Comparison of ENCODE assay signal across 25 mouse cellular contexts in genomic region chr6:136472779-136473178, GRCm38 (mm10). TPM values are rescaled to one million over a fixed set of nuclear protein-coding genes. Genes with fewer than 3 reads are reported as not detected.
A peak's percentile ranks its signal among the peaks of the same experiment; 100 is the strongest.
DNase-seq lines count a peak whose midpoint lies in the region; ATAC-seq and TF ChIP-seq lines count a peak whose summit lies in the region.
"Had no signal": no experiment of that assay in that cellular context is flagged by ENCODE, and none has a peak within 500 bp of the region (broad histone marks: within the 10 kb centered on the region; RNA-seq: fewer than 3 reads in every experiment).

No protein-coding gene starts in this region.

- 0 out of 2 replicates have a peak, but pooled peaks cover 8% of the 10 kb centered on the region for H3K9me3 ChIP-seq in forebrain, embryonic 10.5 days
- H3K9me3 ChIP-seq in forebrain, embryonic 11.5 days (ENCODE audit: control insufficient read depth, low read length): no peaks in the 10 kb centered on the region; the same call in 1 of the 2 replicates
- H3K9me3 ChIP-seq in ES-Bruce4 (replicated peaks; ENCODE audit: control insufficient read depth, insufficient read depth, low read length, poor library complexity, severe bottlenecking): peaks cover 35% of the 10 kb centered on the region
- H3K9me3 ChIP-seq in embryonic facial prominence, embryonic 10.5 days: no peaks in the 10 kb centered on the region
- no peaks in the 10 kb centered on the region for H3K9me3 ChIP-seq in liver, embryonic 13.5 days (replicated peaks)
- H3K9me3 ChIP-seq: midbrain, embryonic 12.5 days had no signal

- DNase-seq in forebrain, embryonic 10.5 days (ENCODE audit: extremely low spot score, low spot score): no peak
- no peak for DNase-seq in forebrain, embryonic 11.5 days (ENCODE audit: low spot score)
- DNase-seq in embryonic facial prominence, embryonic 10.5 days (ENCODE audit: low spot score): no peak
- peak; percentile 55 for DNase-seq in liver, embryonic 13.5 days
- DNase-seq in right cerebral cortex, postnatal 25 days: no peak
- no peak for DNase-seq in adrenal gland, postnatal 4 days (ENCODE audit: low spot score in 2 of 2)
- DNase-seq in layer of hippocampus, adult 9-11 months: no peak
- DNase-seq: adrenal gland, postnatal 14 days; cerebellum, adult 9-10 months; kidney, adult 18-20 months; kidney, postnatal 4 days; lung, adult 18-20 months; lung, postnatal 36 days; thymus, postnatal 25 days had no signal

- no peak for TF ChIP-seq CTCF in ES-Bruce4 (IDR thresholded peaks at IDR 0.05; ENCODE audit: low read depth, low read length)

- peaks cover 70% of the 10 kb centered on the region for H3K4me1 ChIP-seq in forebrain, embryonic 10.5 days
- peaks cover 12% of the 10 kb centered on the region; the same call in 1 of the 2 replicates for H3K4me1 ChIP-seq in forebrain, embryonic 11.5 days (replicated peaks; ENCODE audit: control insufficient read depth, insufficient read depth, low read length)
- peaks cover 5% of the 10 kb centered on the region for H3K4me1 ChIP-seq in ES-Bruce4 (ENCODE audit: control insufficient read depth, insufficient read depth, low read length)
- peaks cover 58% of the 10 kb centered on the region for H3K4me1 ChIP-seq in embryonic facial prominence, embryonic 10.5 days
- H3K4me1 ChIP-seq in liver, embryonic 13.5 days (replicated peaks): peaks cover 73% of the 10 kb centered on the region

- no peaks in the 10 kb centered on the region for H3K27me3 ChIP-seq in forebrain, embryonic 10.5 days (ENCODE audit: poor library complexity, severe bottlenecking)
- H3K27me3 ChIP-seq in forebrain, embryonic 11.5 days (ENCODE audit: control insufficient read depth, insufficient read depth, low read length): no peaks in the 10 kb centered on the region
- H3K27me3 ChIP-seq in ES-Bruce4 (ENCODE audit: control insufficient read depth, insufficient read depth, low read length, poor library complexity, severe bottlenecking): no peaks in the 10 kb centered on the region
- no peaks in the 10 kb centered on the region for H3K27me3 ChIP-seq in embryonic facial prominence, embryonic 10.5 days (replicated peaks; ENCODE audit: low read depth, poor library complexity, severe bottlenecking)
- H3K27me3 ChIP-seq in liver, embryonic 13.5 days: no peaks in the 10 kb centered on the region
- H3K27me3 ChIP-seq: midbrain, embryonic 12.5 days had no signal

- WGBS in forebrain, embryonic 10.5 days: 60% methylated on average over 6 of the region's 6 CpGs
- WGBS in forebrain, embryonic 11.5 days: 72% methylated on average over 6 of the region's 6 CpGs
- WGBS in embryonic facial prominence, embryonic 10.5 days: 60% methylated on average over 6 of the region's 6 CpGs
- WGBS in liver, embryonic 13.5 days (ENCODE audit: insufficient replicate concordance): 19% methylated on average over 6 of the region's 6 CpGs

- TF ChIP-seq POLR2A in ES-Bruce4 (IDR thresholded peaks at IDR 0.05; ENCODE audit: insufficient read depth, low read length): no peak

- no peak overlapping the region for H3K4me2 ChIP-seq in forebrain, embryonic 11.5 days (ENCODE audit: low read depth, low read length, severe bottlenecking)
- peak overlapping the region; percentile 56 for H3K4me2 ChIP-seq in liver, embryonic 13.5 days
- H3K4me2 ChIP-seq: midbrain, embryonic 12.5 days had no signal

- H3K4me3 ChIP-seq in forebrain, embryonic 10.5 days: no peak overlapping the region
- H3K4me3 ChIP-seq in forebrain, embryonic 11.5 days (ENCODE audit: low read depth, low read length): no peak overlapping the region
- H3K4me3 ChIP-seq in ES-Bruce4 (ENCODE audit: low read depth, low read length): no peak overlapping the region
- no peak overlapping the region for H3K4me3 ChIP-seq in embryonic facial prominence, embryonic 10.5 days
- 0 out of 2 replicates have a peak overlapping the region, but pooled peaks have one; percentile 4 for H3K4me3 ChIP-seq in liver, embryonic 13.5 days (replicated peaks)
- H3K4me3 ChIP-seq: midbrain, embryonic 12.5 days had no signal

- no peak for ATAC-seq in forebrain, embryonic 11.5 days (replicated peaks; ENCODE audit: low FRiP score)
- no peak for ATAC-seq in liver, embryonic 13.5 days (ENCODE audit: low read depth)
- ATAC-seq: CD4-positive, CD25-positive, alpha-beta regulatory T cell, adult 4 months; forebrain, embryonic 16.5 days; hindbrain, embryonic 16.5 days had no signal

- peak overlapping the region; percentile 95 for H3K27ac ChIP-seq in forebrain, embryonic 10.5 days
- no peak overlapping the region for H3K27ac ChIP-seq in forebrain, embryonic 11.5 days (ENCODE audit: low read depth, low read length)
- peak overlapping the region; percentile 6; the same call in 1 of the 2 replicates for H3K27ac ChIP-seq in ES-Bruce4 (ENCODE audit: insufficient read depth, low read length)
- H3K27ac ChIP-seq in embryonic facial prominence, embryonic 10.5 days (replicated peaks): peak overlapping the region; percentile 98
- H3K27ac ChIP-seq in liver, embryonic 13.5 days: peak overlapping the region; percentile 93
- H3K27ac ChIP-seq: midbrain, embryonic 12.5 days had no signal

- no peak for TF ChIP-seq EP300 in ES-Bruce4 (IDR thresholded peaks at IDR 0.05; ENCODE audit: insufficient read depth, low read depth, low read length)

- no peak overlapping the region for H3K9ac ChIP-seq in forebrain, embryonic 11.5 days (ENCODE audit: low read length)
- no peak overlapping the region for H3K9ac ChIP-seq in ES-Bruce4 (ENCODE audit: low read depth, poor library complexity, severe bottlenecking)
- H3K9ac ChIP-seq in liver, embryonic 13.5 days: peak overlapping the region; percentile 42
- H3K9ac ChIP-seq: midbrain, embryonic 12.5 days had no signal

- H3K36me3 ChIP-seq in forebrain, embryonic 10.5 days (replicated peaks): no peaks in the 10 kb centered on the region
- no peaks in the 10 kb centered on the region for H3K36me3 ChIP-seq in forebrain, embryonic 11.5 days (ENCODE audit: control insufficient read depth, insufficient read depth, low read length)
- no peaks in the 10 kb centered on the region for H3K36me3 ChIP-seq in ES-Bruce4 (ENCODE audit: control insufficient read depth, insufficient read depth, low read length, poor library complexity, severe bottlenecking)
- H3K36me3 ChIP-seq in embryonic facial prominence, embryonic 10.5 days (replicated peaks): no peaks in the 10 kb centered on the region
- no peaks in the 10 kb centered on the region for H3K36me3 ChIP-seq in liver, embryonic 13.5 days
- H3K36me3 ChIP-seq: midbrain, embryonic 12.5 days had no signal

RNA-seq across cellular contexts. Expression of gene Atf7ip, which starts 33.2 kb away (rescaled TPM):
- polyA plus RNA-seq in forebrain, embryonic 10.5 days (2016; fragmentation: Nextera tagmentation; extraction: Ambion mirVana): 44.2 and 46.7 TPM in 2 replicates
- polyA plus RNA-seq in forebrain, embryonic 11.5 days (2014; fragmentation: Nextera tagmentation; extraction: Ambion mirVana): 57.8 and 66.6 TPM in 2 replicates
- polyA plus RNA-seq in ES-Bruce4 (2011; ENCODE audit: insufficient read depth, insufficient read length, low read depth, missing spikeins): 110 and 114 TPM in 2 replicates
- polyA plus RNA-seq in embryonic facial prominence, embryonic 10.5 days (2016; fragmentation: Nextera tagmentation; extraction: Ambion mirVana): 48.0 and 50.9 TPM in 2 replicates
- polyA plus RNA-seq in liver, embryonic 13.5 days (2015; fragmentation: Nextera tagmentation; extraction: Ambion mirVana): 12.5 and 16.6 TPM in 2 replicates
- 100 to 1,000 TPM; 119 to 123 TPM for total RNA-seq in adrenal gland, postnatal 4 days (2021)

RNA-seq across cellular contexts. Expression of gene E330021D16Rik, which starts 57.4 kb away (rescaled TPM):
- polyA plus RNA-seq in forebrain, embryonic 10.5 days (2016; fragmentation: Nextera tagmentation; extraction: Ambion mirVana): not detected in 2 replicates
- polyA plus RNA-seq in forebrain, embryonic 11.5 days (2014; fragmentation: Nextera tagmentation; extraction: Ambion mirVana): not detected in 2 replicates
- 0.36 TPM in 1 of 2 replicates, not detected in the other for polyA plus RNA-seq in ES-Bruce4 (2011; ENCODE audit: insufficient read depth, insufficient read length, low read depth, missing spikeins)
- 0.15 TPM in 1 of 2 replicates, not detected in the other for polyA plus RNA-seq in embryonic facial prominence, embryonic 10.5 days (2016; fragmentation: Nextera tagmentation; extraction: Ambion mirVana)
- 0.22 TPM in 1 of 2 replicates, not detected in the other for polyA plus RNA-seq in liver, embryonic 13.5 days (2015; fragmentation: Nextera tagmentation; extraction: Ambion mirVana)
- under 1 TPM in 1 of 2 experiments, not detected in 1; 0.73 TPM for total RNA-seq in adrenal gland, postnatal 4 days (2021)
- total RNA-seq: adrenal gland, postnatal 14 days; gastrocnemius, adult 8-10 months; heart, adult 8-10 months; heart, postnatal 25 days; layer of hippocampus, postnatal 25 days; left cerebral cortex, postnatal 36 days had no signal
- polyA plus RNA-seq: forebrain, embryonic 16.5 days; hindbrain, embryonic 16.5 days; midbrain, embryonic 12.5 days; neural tube, embryonic 14.5 days had no signal
